Mouse (Mus musculus): ENCODE measurements around the gene Gm5751.
"Not testable (repeated sequence)": the region's sequence is repeated elsewhere in the genome, so short reads cannot be mapped to it uniquely, and the experiment has no call there.

Gene Gm5751

GRCm38 (mm10) chrX:8873953-8874352 lies at the start of gene Gm5751:
Gene Gm5751 (plus strand): TSS chrX:8874253.
- DNase-seq: not testable (repeated sequence)

GRCm38 (mm10) chrX:8832043-8832442 lies 42.0 kb upstream of the Gm5751 start:
- peak; percentile 1 for DNase-seq

GRCm38 (mm10) chrX:8843694-8844093 lies 30.4 kb upstream of the Gm5751 start, which contains the start of gene Gm6592:
Gene Gm6592 (plus strand): TSS chrX:8843994.
- no peak for DNase-seq

GRCm38 (mm10) chrX:8852486-8852885 lies 21.6 kb upstream of the Gm5751 start:
- DNase-seq: no peak

- DNase-seq: peak; percentile 64
Observed at GRCm38 (mm10) chrX:8864331-8864730, 9.7 kb upstream of the Gm5751 start.

GRCm38 (mm10) chrX:8884336-8884735 lies 10.3 kb downstream of the Gm5751 start:
- DNase-seq: no peak

- DNase-seq: no peak
Observed at GRCm38 (mm10) chrX:8891975-8892342, 17.9 kb downstream of the Gm5751 start.

GRCm38 (mm10) chrX:8892343-8893155 lies 18.5 kb downstream of the Gm5751 start, which contains the start of gene B630019K06Rik:
Gene B630019K06Rik (plus strand): TSS chrX:8892382.
- peak; percentile 54 for DNase-seq

GRCm38 (mm10) chrX:8893182-8893651 lies 19.2 kb downstream of the Gm5751 start:
- no peak for DNase-seq

GRCm38 (mm10) chrX:8900823-8901222 lies 26.8 kb downstream of the Gm5751 start:
- DNase-seq: no peak

- DNase-seq: no peak
Observed at GRCm38 (mm10) chrX:8901906-8902472, 27.9 kb downstream of the Gm5751 start.

GRCm38 (mm10) chrX:8921080-8921479 lies 47.0 kb downstream of the Gm5751 start:
- DNase-seq: no peak

- DNase-seq: no peak
Observed at GRCm38 (mm10) chrX:8921813-8922607, 48.0 kb downstream of the Gm5751 start.

- DNase-seq: no peak
Observed at GRCm38 (mm10) chrX:8927308-8927707, 53.3 kb downstream of the Gm5751 start.
